8 mouse cellular contexts compared by ENCODE assay signal in the genomic region with DNA sequence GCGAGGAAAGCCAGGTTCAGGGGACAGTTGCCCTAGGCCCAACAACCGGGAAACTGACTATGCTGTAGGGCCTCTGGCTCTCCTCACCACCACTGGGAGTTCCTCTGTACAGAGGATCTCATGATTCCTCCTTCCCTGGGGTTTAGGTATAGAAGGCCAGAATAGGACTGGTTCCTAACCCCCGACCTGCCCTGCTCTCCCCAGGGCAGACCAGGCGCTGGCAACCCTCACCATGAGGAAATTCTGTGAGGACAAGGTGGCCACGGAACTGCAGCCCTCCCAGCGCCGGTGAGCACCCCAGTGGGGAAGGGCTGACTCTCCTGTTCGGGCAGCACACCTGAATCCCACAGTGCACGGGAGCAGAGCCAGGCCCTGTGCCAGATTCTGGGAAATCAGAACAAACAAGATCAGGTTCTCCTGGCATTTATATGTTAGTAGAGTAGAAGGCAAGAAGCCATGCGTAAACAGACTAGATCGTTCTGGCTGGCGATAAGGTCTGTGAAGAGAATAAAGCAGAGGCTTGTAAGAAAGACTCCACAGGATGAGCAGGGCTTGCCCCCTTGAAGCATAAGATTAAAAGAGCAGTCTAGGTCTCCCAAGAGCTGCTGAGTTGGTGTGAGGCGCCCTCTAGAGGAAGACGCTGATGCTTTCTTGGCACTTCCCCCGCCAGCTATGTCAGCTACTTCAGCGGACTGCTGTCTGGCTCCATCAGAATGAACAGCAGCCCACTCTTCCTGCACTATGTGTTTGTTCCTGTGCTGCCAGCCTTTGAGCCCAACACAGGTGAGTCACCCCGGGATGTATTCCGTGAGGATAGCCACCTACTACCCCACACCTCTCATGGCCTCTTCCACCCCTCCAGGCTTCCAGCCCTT. TPM values are rescaled to one million over a fixed set of nuclear protein-coding genes. Genes with fewer than 3 reads are reported as not detected.
A peak's percentile ranks its signal among the peaks of the same experiment; 100 is the strongest.
DNase-seq lines count a peak whose midpoint lies in the region; ATAC-seq and TF ChIP-seq lines count a peak whose summit lies in the region.

No protein-coding gene starts in this region.

- no peaks in the 10 kb centered on the region for H3K36me3 ChIP-seq in midbrain, embryonic 11.5 days (ENCODE audit: control insufficient read depth, insufficient read depth, low read length)
- H3K36me3 ChIP-seq in splenic B cell, adult 2 months (ENCODE audit: control insufficient read depth, insufficient read depth, low read length, poor library complexity, severe bottlenecking) = no peaks in the 10 kb centered on the region

- H3K4me2 ChIP-seq in midbrain, embryonic 11.5 days = no peak overlapping the region

- no peaks in the 10 kb centered on the region for H3K27me3 ChIP-seq in cerebellum, adult 2 months (ENCODE audit: control insufficient read depth, insufficient read depth, low read length)
- H3K27me3 ChIP-seq in midbrain, embryonic 11.5 days (ENCODE audit: control insufficient read depth, insufficient read depth, low read length) = peaks cover 28% of the 10 kb centered on the region
- H3K27me3 ChIP-seq in splenic B cell, adult 2 months (ENCODE audit: control insufficient read depth, insufficient read depth, low read length, poor library complexity, severe bottlenecking) = no peaks in the 10 kb centered on the region

- H3K9me3 ChIP-seq in midbrain, embryonic 11.5 days (ENCODE audit: control insufficient read depth, low read length) = no peaks in the 10 kb centered on the region

- H3K27ac ChIP-seq in cerebellum, adult 2 months (ENCODE audit: insufficient read depth, low read length) = no peak overlapping the region
- no peak overlapping the region for H3K27ac ChIP-seq in midbrain, embryonic 11.5 days (ENCODE audit: low read depth, low read length)

- H3K9ac ChIP-seq in midbrain, embryonic 11.5 days (ENCODE audit: low read length) = no peak overlapping the region

- H3K4me3 ChIP-seq in cerebellum, adult 2 months (replicated peaks; ENCODE audit: insufficient read depth, low read depth, low read length) = no peak overlapping the region
- no peak overlapping the region for H3K4me3 ChIP-seq in midbrain, embryonic 11.5 days (ENCODE audit: low read depth, low read length)

- 20% methylated on average over 18 of the region's 18 CpGs for WGBS in cerebellum, adult 2 months
- 49% methylated on average over 18 of the region's 18 CpGs for WGBS in midbrain, embryonic 11.5 days

- DNase-seq in ovary, postnatal 14 days (ENCODE audit: low spot score) = peak; percentile 81
- no peak for DNase-seq in ovary, adult 18-20 months (ENCODE audit: low spot score)
- peak; percentile 85 to 88 for DNase-seq in cerebellum, adult 2 months
- peak; percentile 64 to 76 for DNase-seq in frontal cortex, postnatal 14 days (ENCODE audit: low spot score in 2 of 2)
- DNase-seq in left cerebral cortex, postnatal 14 days (ENCODE audit: low spot score in 2 of 2) = peak; percentile 86 to 92
- DNase-seq in midbrain, embryonic 11.5 days (ENCODE audit: low spot score, missing footprints) = peak; percentile 93
- peak; percentile 84 for DNase-seq in splenic B cell, adult 2 months (ENCODE audit: low read depth, low spot score)

- TF ChIP-seq POLR2A in cerebellum, adult 2 months (IDR thresholded peaks at IDR 0.05; ENCODE audit: borderline replicate concordance, insufficient read depth, low read length) = no peak

- intact Hi-C loops in left cerebral cortex, postnatal 14 days (cut with DNase I) = loop anchor here (2.0 to 5.0 kb wide), 3 partner anchors 26 to 113 kb away; no protein-coding TSS in a partner anchor

- peaks cover 31% of the 10 kb centered on the region for H3K4me1 ChIP-seq in cerebellum, adult 2 months (ENCODE audit: control insufficient read depth, insufficient read depth, low read length)
- H3K4me1 ChIP-seq in midbrain, embryonic 11.5 days (ENCODE audit: control insufficient read depth, insufficient read depth, low read length) = peaks cover 10% of the 10 kb centered on the region; the same call in 1 of the 2 replicates

- peak; percentile 69 for ATAC-seq in inflammation-experienced regulatory T-cells, adult 6 months
- 0 out of 2 replicates have a peak, but pooled peaks have one; percentile 22 for ATAC-seq in midbrain, embryonic 11.5 days (ENCODE audit: low FRiP score)

- TF ChIP-seq CTCF in cerebellum, adult 2 months (IDR thresholded peaks at IDR 0.05; ENCODE audit: borderline replicate concordance, insufficient read depth, low read depth, low read length) = peak; percentile 80

RNA-seq across cellular contexts. Expression of a gene that starts 8.7 kb away (rescaled TPM):
- 33.6 and 33.7 TPM in 2 replicates for polyA plus RNA-seq in cerebellum, adult 2 months (2012; rRNA removed)
- polyA plus RNA-seq in inflammation-experienced regulatory T-cells, adult 6 months (2017; shearing (Covaris generic)) = 1 to 10 TPM; 3.3 to 4.2 (median 3.8) TPM
- 10 to 100 TPM; 14.4 to 18.5 TPM for total RNA-seq in left cerebral cortex, postnatal 14 days (2021)
- 7.5 TPM in 2 replicates for polyA plus RNA-seq in midbrain, embryonic 11.5 days (2014; fragmentation: Nextera tagmentation; extraction: Ambion mirVana)

RNA-seq across cellular contexts. Expression of a gene that starts 27.1 kb away (rescaled TPM):
- 159 and 161 TPM in 2 replicates for polyA plus RNA-seq in cerebellum, adult 2 months (2012; rRNA removed)
- 10 to 100 TPM; 32.1 to 44.8 (median 33.6) TPM for polyA plus RNA-seq in inflammation-experienced regulatory T-cells, adult 6 months (2017; shearing (Covaris generic))
- 100 to 1,000 TPM; 143 to 152 TPM for total RNA-seq in left cerebral cortex, postnatal 14 days (2021)
- polyA plus RNA-seq in midbrain, embryonic 11.5 days (2014; fragmentation: Nextera tagmentation; extraction: Ambion mirVana) = 9.8 and 10.5 TPM in 2 replicates

RNA-seq across cellular contexts. Expression of a gene that starts 35.3 kb away (rescaled TPM):
- polyA plus RNA-seq in cerebellum, adult 2 months (2012; rRNA removed) = 15.0 and 18.7 TPM in 2 replicates
- polyA plus RNA-seq in inflammation-experienced regulatory T-cells, adult 6 months (2017; shearing (Covaris generic)) = under 1 TPM in 1 of 3 experiments, not detected in 2; 0.33 TPM
- 10 to 100 TPM; 11.9 to 13.5 TPM for total RNA-seq in left cerebral cortex, postnatal 14 days (2021)
- 0.34 and 0.40 TPM in 2 replicates for polyA plus RNA-seq in midbrain, embryonic 11.5 days (2014; fragmentation: Nextera tagmentation; extraction: Ambion mirVana)

RNA-seq across cellular contexts. Expression of a gene that starts 35.3 kb away (rescaled TPM):
- 114 TPM in 2 replicates for polyA plus RNA-seq in cerebellum, adult 2 months (2012; rRNA removed)
- polyA plus RNA-seq in inflammation-experienced regulatory T-cells, adult 6 months (2017; shearing (Covaris generic)) = 100 to 1,000 TPM in 2 of 3 experiments, 10 to 100 TPM in 1; 90.5 to 131 (median 129) TPM
- total RNA-seq in left cerebral cortex, postnatal 14 days (2021) = 100 to 1,000 TPM; 167 to 168 TPM
- 106 and 107 TPM in 2 replicates for polyA plus RNA-seq in midbrain, embryonic 11.5 days (2014; fragmentation: Nextera tagmentation; extraction: Ambion mirVana)

RNA-seq across cellular contexts. Expression of a gene that starts 41.4 kb away (rescaled TPM):
- polyA plus RNA-seq in cerebellum, adult 2 months (2012; rRNA removed) = 0.08 TPM in 1 of 2 replicates, not detected in the other
- 1 to 10 TPM in 2 of 3 experiments, under 1 TPM in 1; 0.94 to 4.9 (median 1.3) TPM for polyA plus RNA-seq in inflammation-experienced regulatory T-cells, adult 6 months (2017; shearing (Covaris generic))
- total RNA-seq in left cerebral cortex, postnatal 14 days (2021) = not detected
- polyA plus RNA-seq in midbrain, embryonic 11.5 days (2014; fragmentation: Nextera tagmentation; extraction: Ambion mirVana) = not detected in 2 replicates

Comparison
In these comparisons a context has a peak if more than half of its experiments do, and no peak if none do; other contexts are left out.
1. RNA of a gene that starts 35.3 kb away (polyA plus RNA-seq): 15.0 to 18.7 TPM in cerebellum, adult 2 months; 0.34 to 0.40 TPM in midbrain, embryonic 11.5 days and 0.33 TPM in inflammation-experienced regulatory T-cells, adult 6 months; every median in the first group is over 10 times any median in the second.